17 mouse cellular contexts compared by ENCODE assay signal in the genomic region with DNA sequence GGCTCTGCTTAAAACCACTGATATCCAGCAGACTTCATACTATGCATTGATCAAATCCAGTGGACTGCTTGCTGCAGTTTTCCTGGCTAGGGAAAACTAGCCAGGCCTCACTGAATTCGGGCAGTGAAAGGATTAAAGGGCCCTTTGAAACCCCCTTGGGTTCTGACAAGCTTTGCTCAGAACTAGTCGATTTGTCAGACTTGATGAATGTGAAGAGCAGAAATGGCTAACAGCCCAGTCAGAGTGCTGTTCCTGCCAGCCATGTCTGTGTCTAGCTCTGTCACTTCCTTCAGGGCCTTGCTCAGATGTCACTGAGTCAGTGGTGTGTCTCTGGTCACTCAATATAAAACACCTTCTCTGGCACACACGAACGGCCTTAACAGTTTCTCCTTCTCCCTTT.
DNase-seq lines count a peak whose midpoint lies in the region; ATAC-seq and TF ChIP-seq lines count a peak whose summit lies in the region.
"Had no signal": no experiment of that assay in that cellular context is flagged by ENCODE, and none has a peak within 500 bp of the region (broad histone marks: within the 10 kb centered on the region; RNA-seq: fewer than 3 reads in every experiment).

No protein-coding gene starts in this region.

- peak; percentile 63 for ATAC-seq in hindbrain, embryonic 16.5 days
- no peak for ATAC-seq in hindbrain, embryonic 11.5 days (ENCODE audit: low FRiP score)
- ATAC-seq in lung, postnatal 0 days = peak; percentile 14; the same call in 1 of the 2 replicates
- ATAC-seq: forebrain, embryonic 14.5 days had no signal

- no peak for TF ChIP-seq POLR2A in brain, embryonic 14.5 days (IDR thresholded peaks at IDR 0.05; ENCODE audit: borderline replicate concordance, extremely low read depth, insufficient read depth, insufficient read length, poor library complexity, severe bottlenecking)

- TF ChIP-seq CTCF in lung, postnatal 0 days (IDR thresholded peaks at IDR 0.05) = no peak
- TF ChIP-seq CTCF in brain, embryonic 14.5 days (IDR thresholded peaks at IDR 0.05; ENCODE audit: borderline replicate concordance, extremely low read depth, insufficient read depth, insufficient read length) = no peak

- H3K4me1 ChIP-seq in hindbrain, embryonic 16.5 days (ENCODE audit: control insufficient read depth, insufficient read depth, low read depth, low read length) = no peaks in the 10 kb centered on the region
- H3K4me1 ChIP-seq in hindbrain, embryonic 11.5 days (replicated peaks; ENCODE audit: control insufficient read depth, insufficient read depth, low read length) = no peaks in the 10 kb centered on the region
- no peaks in the 10 kb centered on the region for H3K4me1 ChIP-seq in lung, postnatal 0 days (ENCODE audit: insufficient read depth, low read depth, low read length)
- H3K4me1 ChIP-seq: forebrain, embryonic 10.5 days; hindbrain, embryonic 15.5 days had no signal

- H3K9me3 ChIP-seq in hindbrain, embryonic 16.5 days (ENCODE audit: control insufficient read depth, low read length) = no peaks in the 10 kb centered on the region
- H3K9me3 ChIP-seq in hindbrain, embryonic 11.5 days (ENCODE audit: control insufficient read depth, low read length) = no peaks in the 10 kb centered on the region
- H3K9me3 ChIP-seq in lung, postnatal 0 days (ENCODE audit: low read length) = no peaks in the 10 kb centered on the region
- H3K9me3 ChIP-seq: embryonic facial prominence, embryonic 10.5 days; forebrain, embryonic 10.5 days; hindbrain, embryonic 15.5 days had no signal

- no peaks in the 10 kb centered on the region for H3K36me3 ChIP-seq in hindbrain, embryonic 16.5 days (ENCODE audit: control insufficient read depth, insufficient read depth, low read length)
- no peaks in the 10 kb centered on the region for H3K36me3 ChIP-seq in hindbrain, embryonic 11.5 days (ENCODE audit: control insufficient read depth, insufficient read depth, low read length)
- no peaks in the 10 kb centered on the region for H3K36me3 ChIP-seq in lung, postnatal 0 days (ENCODE audit: insufficient read depth, low read length)
- H3K36me3 ChIP-seq: hindbrain, embryonic 15.5 days had no signal

- no peaks in the 10 kb centered on the region for H3K27me3 ChIP-seq in hindbrain, embryonic 16.5 days (replicated peaks; ENCODE audit: control insufficient read depth, insufficient read depth, low read length)
- no peaks in the 10 kb centered on the region for H3K27me3 ChIP-seq in hindbrain, embryonic 11.5 days (ENCODE audit: control insufficient read depth, insufficient read depth, low read length)
- H3K27me3 ChIP-seq in lung, postnatal 0 days (replicated peaks; ENCODE audit: insufficient read depth, low read length) = no peaks in the 10 kb centered on the region
- H3K27me3 ChIP-seq: hindbrain, embryonic 15.5 days had no signal

- 68% methylated on average over 4 of the region's 4 CpGs for WGBS in hindbrain, embryonic 16.5 days
- 72% methylated on average over 4 of the region's 4 CpGs for WGBS in hindbrain, embryonic 11.5 days
- WGBS in lung, postnatal 0 days = 43% methylated on average over 4 of the region's 4 CpGs

- no peak for TF ChIP-seq EP300 in lung, postnatal 0 days (IDR thresholded peaks at IDR 0.05)

- no peak for DNase-seq in hindbrain, embryonic 11.5 days (ENCODE audit: low spot score)
- DNase-seq in lung, postnatal 0 days (ENCODE audit: low spot score) = peak; percentile 25
- DNase-seq in lung, postnatal 14 days = no peak
- DNase-seq in NIH3T3 (ENCODE audit: low read depth) = peak; percentile 26
- DNase-seq in brain, embryonic 14.5 days (ENCODE audit: low read depth) = peak; percentile 39
- no peak for DNase-seq in ovary, postnatal 14 days (ENCODE audit: low spot score)
- DNase-seq: adrenal gland, adult 2 months; adrenal gland, postnatal 25 days; cerebellum, adult 2 months; gastrocnemius, postnatal 10 days; heart, postnatal 14 days; kidney, adult 11 months had no signal

- no peak overlapping the region for H3K4me2 ChIP-seq in hindbrain, embryonic 16.5 days (ENCODE audit: low read length)
- H3K4me2 ChIP-seq in hindbrain, embryonic 11.5 days (replicated peaks; ENCODE audit: low read depth, low read length) = no peak overlapping the region
- H3K4me2 ChIP-seq in lung, postnatal 0 days (replicated peaks; ENCODE audit: low read depth, low read length) = no peak overlapping the region
- H3K4me2 ChIP-seq: hindbrain, embryonic 15.5 days had no signal

- no peak overlapping the region for H3K4me3 ChIP-seq in hindbrain, embryonic 16.5 days (ENCODE audit: low read length)
- no peak overlapping the region for H3K4me3 ChIP-seq in hindbrain, embryonic 11.5 days (ENCODE audit: low read depth, low read length)
- H3K4me3 ChIP-seq in lung, postnatal 0 days (ENCODE audit: low read depth, low read length) = no peak overlapping the region
- H3K4me3 ChIP-seq: embryonic facial prominence, embryonic 10.5 days; forebrain, embryonic 10.5 days; hindbrain, embryonic 15.5 days had no signal

- H3K9ac ChIP-seq in hindbrain, embryonic 16.5 days (ENCODE audit: low read depth, low read length) = no peak overlapping the region
- H3K9ac ChIP-seq in hindbrain, embryonic 11.5 days (ENCODE audit: low read depth, low read length) = no peak overlapping the region
- no peak overlapping the region for H3K9ac ChIP-seq in lung, postnatal 0 days (replicated peaks; ENCODE audit: low read depth)
- H3K9ac ChIP-seq: hindbrain, embryonic 15.5 days had no signal

- H3K27ac ChIP-seq in hindbrain, embryonic 16.5 days (ENCODE audit: low read depth, low read length) = 0 out of 2 replicates have a peak overlapping the region, but pooled peaks have one; percentile 20
- no peak overlapping the region for H3K27ac ChIP-seq in hindbrain, embryonic 11.5 days (ENCODE audit: low read depth, low read length)
- no peak overlapping the region for H3K27ac ChIP-seq in lung, postnatal 0 days (ENCODE audit: low read length)
- H3K27ac ChIP-seq: embryonic facial prominence, embryonic 10.5 days; forebrain, embryonic 10.5 days; hindbrain, embryonic 15.5 days had no signal

Comparison
In these comparisons a context has a peak if more than half of its experiments do, and no peak if none do; other contexts are left out.
1. DNase-seq: peak in lung, postnatal 0 days (single experiment), NIH3T3 (single experiment) and brain, embryonic 14.5 days (single experiment); none in hindbrain, embryonic 11.5 days (single experiment), lung, postnatal 14 days (single experiment) and ovary, postnatal 14 days (single experiment).